Mouse (Mus musculus): ENCODE data around the gene Ccdc77. TPM values are rescaled to one million over a fixed set of nuclear protein-coding genes. Genes with fewer than 3 reads are reported as not detected.

The Ccdc77 gene
- polyA plus RNA-seq, 1 experiment from 2014 or later: 20.6 TPM

DNA sequence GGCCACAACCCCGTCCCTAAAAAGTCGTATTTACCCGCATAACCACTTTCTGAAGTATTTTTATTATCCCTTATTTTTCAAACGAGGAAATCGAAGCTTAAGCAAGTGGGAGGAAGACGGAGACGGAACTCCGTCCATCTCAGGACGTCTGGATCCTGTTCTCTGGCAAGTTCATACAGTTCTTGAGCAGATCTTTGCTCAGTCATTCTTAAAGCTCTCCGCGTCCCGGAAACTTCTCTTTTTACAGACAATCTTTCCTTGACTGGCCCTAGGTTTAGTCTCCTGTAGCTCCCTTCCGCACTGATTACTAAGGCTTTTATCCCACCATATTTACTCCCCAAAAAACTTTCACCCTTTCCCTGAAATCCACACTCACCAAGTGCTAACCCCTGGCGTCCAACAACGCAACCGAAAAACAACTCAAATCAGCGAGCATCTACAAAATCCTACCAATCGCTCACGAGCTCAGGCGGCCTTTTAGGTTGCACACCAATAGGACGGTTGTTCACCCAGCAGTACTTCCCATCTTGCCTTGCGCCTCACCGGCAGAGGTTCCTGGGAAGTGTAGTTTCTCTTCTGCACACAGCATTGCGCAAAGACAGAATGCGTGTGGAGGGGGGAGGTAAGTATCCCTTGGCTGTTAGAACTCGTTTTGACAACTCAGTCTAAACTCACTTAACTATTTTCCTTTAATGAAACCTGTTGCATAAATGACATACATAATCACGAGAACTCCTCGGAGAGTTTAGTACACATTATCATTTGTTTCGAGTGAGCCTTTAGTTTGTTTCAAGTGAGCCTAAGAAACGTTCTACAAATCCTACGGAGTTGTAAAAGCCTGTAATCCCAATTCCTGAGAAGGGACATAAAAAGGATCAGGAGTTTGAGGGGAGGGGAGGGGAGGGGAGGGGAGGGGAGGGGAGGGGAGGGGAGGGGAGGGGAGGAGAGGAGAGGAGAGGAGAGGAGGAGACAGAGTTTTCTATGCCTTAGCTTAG, 6.9 kb downstream of the Ccdc77 start:
- WGBS: under 1% methylated on average over 31 of the region's 31 CpGs
- ATAC-seq (ENCODE audit: insufficient read depth, low FRiP score, low read depth): peak; percentile 99
- H3K4me3 ChIP-seq (replicated peaks): peak overlapping the region; percentile 60
- no peaks in the 10 kb centered on the region for H3K36me3 ChIP-seq
- no peaks in the 10 kb centered on the region for H3K9me3 ChIP-seq
- H3K4me1 ChIP-seq: no peaks in the 10 kb centered on the region
- peak overlapping the region; percentile 89 for H3K27ac ChIP-seq
- peak overlapping the region; percentile 56 for H3K9ac ChIP-seq
- H3K27me3 ChIP-seq (replicated peaks): no peaks in the 10 kb centered on the region
- peak overlapping the region; percentile 75 for H3K4me2 ChIP-seq

- WGBS: 31% methylated on average over 5 of the region's 5 CpGs
- H3K9ac ChIP-seq: peak overlapping the region; percentile 56
- no peak for ATAC-seq (ENCODE audit: insufficient read depth, low FRiP score, low read depth)
- H3K27ac ChIP-seq: peak overlapping the region; percentile 89
- H3K4me3 ChIP-seq (replicated peaks): peak overlapping the region; percentile 60
- H3K4me2 ChIP-seq: peak overlapping the region; percentile 75
- H3K27me3 ChIP-seq (replicated peaks): no peaks in the 10 kb centered on the region
- H3K36me3 ChIP-seq: no peaks in the 10 kb centered on the region
- no peaks in the 10 kb centered on the region for H3K9me3 ChIP-seq
- H3K4me1 ChIP-seq: no peaks in the 10 kb centered on the region
These were observed 7.7 kb downstream of the Ccdc77 start for GRCm38 (mm10) chr6:120356478-120356877.

- H3K4me2 ChIP-seq: no peak overlapping the region
- ATAC-seq (ENCODE audit: insufficient read depth, low FRiP score, low read depth): no peak
- no peak overlapping the region for H3K9ac ChIP-seq
- no peaks in the 10 kb centered on the region for H3K9me3 ChIP-seq
- no peak overlapping the region for H3K27ac ChIP-seq
- WGBS: 79% methylated on average over 3 of the region's 3 CpGs
- H3K27me3 ChIP-seq (replicated peaks): no peaks in the 10 kb centered on the region
- no peaks in the 10 kb centered on the region for H3K4me1 ChIP-seq
- peaks cover 28% of the 10 kb centered on the region for H3K36me3 ChIP-seq
- no peak overlapping the region for H3K4me3 ChIP-seq (replicated peaks)
These were observed 15.2 kb downstream of the Ccdc77 start for GRCm38 (mm10) chr6:120349018-120349417.

DNA sequence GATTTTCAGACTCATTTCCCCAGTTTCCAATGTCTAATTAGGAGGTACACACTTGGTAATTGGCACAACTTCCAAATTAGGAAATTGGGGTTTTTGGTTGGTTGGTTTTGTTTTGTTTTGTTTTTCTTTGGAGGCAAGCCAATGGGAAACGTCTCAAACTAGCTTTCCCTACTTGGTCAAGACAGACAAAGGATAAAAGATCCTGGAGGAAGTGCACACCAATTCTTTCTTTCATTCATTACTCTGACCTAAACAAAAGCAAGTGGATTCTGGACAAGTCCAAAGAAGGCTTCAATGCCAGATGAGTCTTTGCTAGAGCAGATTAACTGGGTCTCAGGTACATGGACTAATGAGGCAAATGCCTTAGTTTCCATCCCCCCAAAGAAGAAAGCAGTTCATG, 20.2 kb downstream of the Ccdc77 start:
- Histone ChIP-seq H3K36me3 (peaks cover 25% of the 10 kb centered on the region; the same call in 1 of the 2 replicates), H3K9me3 (no peaks in the 10 kb centered on the region), H3K27ac (no peak overlapping the region), H3K27me3 (replicated peaks) (no peaks in the 10 kb centered on the region), H3K4me2 (no peak overlapping the region), H3K4me3 (replicated peaks) (no peak overlapping the region), H3K9ac (no peak overlapping the region), H3K4me1 (no peaks in the 10 kb centered on the region)
- ATAC-seq (ENCODE audit: insufficient read depth, low FRiP score, low read depth): no peak
- WGBS: 69% methylated on average over 1 of the region's 1 CpGs

DNA sequence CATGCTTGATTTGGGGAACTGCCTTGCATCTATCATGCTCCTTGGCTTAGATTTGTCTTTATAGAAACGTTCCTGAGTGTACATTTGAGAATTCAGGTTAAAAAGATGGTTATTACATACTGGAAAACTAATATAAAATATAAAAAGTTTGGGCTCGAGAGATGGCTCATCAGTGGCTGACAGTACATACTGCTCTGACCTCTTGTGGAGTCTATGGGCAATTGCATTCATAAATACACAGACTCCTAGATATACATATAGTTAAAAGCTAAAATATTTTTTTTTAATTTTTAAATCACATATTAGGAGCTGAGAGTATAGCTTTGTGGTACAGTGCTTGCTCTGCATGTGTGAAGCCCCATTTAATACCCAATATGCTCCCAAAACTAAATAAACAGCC, 31.8 kb downstream of the Ccdc77 start:
- Histone ChIP-seq H3K9ac (no peak overlapping the region), H3K9me3 (no peaks in the 10 kb centered on the region), H3K27me3 (replicated peaks) (no peaks in the 10 kb centered on the region), H3K4me2 (no peak overlapping the region), H3K36me3 (peaks cover 27% of the 10 kb centered on the region), H3K4me3 (replicated peaks) (no peak overlapping the region), H3K4me1 (no peaks in the 10 kb centered on the region), H3K27ac (no peak overlapping the region)
- 76% methylated on average over 2 of the region's 2 CpGs for WGBS
- ATAC-seq (ENCODE audit: insufficient read depth, low FRiP score, low read depth): no peak

DNA sequence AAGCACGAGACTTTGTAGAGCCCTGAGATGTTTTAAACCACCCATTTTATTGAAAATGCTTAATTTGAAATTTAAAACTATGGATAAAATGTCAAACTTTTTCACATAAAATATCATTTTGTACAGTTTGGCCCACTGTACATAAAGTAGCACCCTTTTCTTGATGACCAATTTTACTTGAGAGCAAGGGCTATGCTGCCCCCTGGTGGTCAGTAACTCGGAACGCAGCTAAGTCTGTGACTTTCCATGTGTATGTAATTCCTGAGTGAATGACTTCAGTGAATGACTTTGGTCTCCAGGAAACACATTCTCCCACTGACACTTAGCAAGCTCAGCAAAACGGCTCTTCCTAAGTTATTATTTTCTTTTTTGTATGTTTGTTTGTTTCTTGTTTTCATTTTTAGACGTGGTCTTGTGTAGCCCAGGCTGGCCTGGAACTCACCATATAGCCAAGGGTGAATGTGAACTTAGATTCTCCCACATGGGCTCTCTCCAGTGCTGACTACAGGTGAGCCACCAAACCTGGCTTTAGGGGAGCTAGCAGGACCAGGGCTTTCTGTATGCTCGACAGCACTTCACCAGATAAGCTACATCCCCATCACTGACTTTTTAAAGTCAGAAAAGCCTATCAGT, 39.8 kb downstream of the Ccdc77 start:
- H3K4me2 ChIP-seq: no peak overlapping the region
- H3K4me1 ChIP-seq: no peaks in the 10 kb centered on the region
- H3K9ac ChIP-seq: no peak overlapping the region
- H3K27me3 ChIP-seq (replicated peaks): no peaks in the 10 kb centered on the region
- ATAC-seq (ENCODE audit: insufficient read depth, low FRiP score, low read depth): no peak
- H3K4me3 ChIP-seq (replicated peaks): no peak overlapping the region
- peaks cover 3% of the 10 kb centered on the region; the same call in 1 of the 2 replicates for H3K36me3 ChIP-seq
- 28% methylated on average over 6 of the region's 6 CpGs for WGBS
- H3K27ac ChIP-seq: no peak overlapping the region
- no peaks in the 10 kb centered on the region for H3K9me3 ChIP-seq

- no peaks in the 10 kb centered on the region; the same call in 1 of the 2 replicates for H3K36me3 ChIP-seq
- no peaks in the 10 kb centered on the region for H3K27me3 ChIP-seq (replicated peaks)
- 64% methylated on average over 2 of the region's 2 CpGs for WGBS
- H3K4me2 ChIP-seq: no peak overlapping the region
- H3K27ac ChIP-seq: no peak overlapping the region
- ATAC-seq (ENCODE audit: insufficient read depth, low FRiP score, low read depth): no peak
- H3K4me1 ChIP-seq: no peaks in the 10 kb centered on the region
- H3K4me3 ChIP-seq (replicated peaks): no peak overlapping the region
- no peaks in the 10 kb centered on the region for H3K9me3 ChIP-seq
- no peak overlapping the region for H3K9ac ChIP-seq
These were observed 43.8 kb downstream of the Ccdc77 start for GRCm38 (mm10) chr6:120320369-120320768.

DNA sequence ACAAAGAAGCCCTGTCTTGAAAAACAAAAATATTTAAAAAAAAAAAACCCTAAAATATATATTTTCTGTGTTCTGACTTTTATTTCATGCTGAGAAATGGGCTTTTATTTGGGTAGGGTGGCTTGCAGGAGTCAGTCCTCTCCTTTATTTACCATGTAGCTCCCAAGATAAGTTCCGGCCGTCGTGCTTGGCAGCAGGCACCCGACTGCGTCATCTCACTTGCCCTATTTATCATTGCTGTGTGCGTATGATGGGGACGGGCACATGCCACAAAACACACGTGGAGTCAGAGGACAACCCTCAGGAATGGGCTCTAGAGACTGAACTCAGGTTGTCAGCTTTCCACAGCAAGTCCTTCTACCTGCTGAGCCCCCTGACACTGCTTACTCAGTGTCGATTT, 45.0 kb downstream of the Ccdc77 start:
- Histone ChIP-seq H3K9ac (no peak overlapping the region), H3K4me3 (replicated peaks) (no peak overlapping the region), H3K27ac (no peak overlapping the region), H3K36me3 (no peaks in the 10 kb centered on the region), H3K27me3 (replicated peaks) (no peaks in the 10 kb centered on the region), H3K4me1 (no peaks in the 10 kb centered on the region), H3K4me2 (no peak overlapping the region), H3K9me3 (no peaks in the 10 kb centered on the region)
- 69% methylated on average over 9 of the region's 9 CpGs for WGBS
- ATAC-seq (ENCODE audit: insufficient read depth, low FRiP score, low read depth): no peak

DNA sequence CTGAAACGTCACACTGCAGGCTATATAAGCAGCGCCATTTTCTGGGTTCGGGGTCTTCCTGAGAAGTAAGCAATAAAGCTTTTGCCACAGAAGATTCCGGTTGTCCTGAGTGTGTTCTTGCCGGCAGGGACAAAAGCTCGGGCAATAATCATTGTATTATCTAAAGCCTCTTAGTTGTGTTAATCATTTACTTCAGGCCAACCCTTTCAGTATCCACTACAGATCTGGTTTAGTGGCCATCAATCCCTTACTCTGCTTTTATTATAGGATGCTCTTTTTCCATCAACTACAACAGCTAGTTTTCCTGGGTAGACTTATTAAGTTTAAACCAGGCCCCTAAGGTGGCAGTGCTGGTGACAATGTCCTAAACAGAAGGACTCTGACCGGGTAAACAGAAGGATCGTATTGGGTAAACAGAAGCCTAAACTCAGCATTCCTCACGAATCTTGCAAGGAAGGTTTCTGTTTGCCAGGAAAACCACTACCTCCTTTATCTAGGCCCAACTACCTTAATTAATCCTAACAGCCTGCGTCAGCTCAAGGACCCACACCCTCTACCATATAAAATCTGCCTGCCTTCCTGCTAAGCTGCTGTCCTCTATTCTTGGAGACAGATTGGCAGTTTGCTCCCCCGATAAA, 45.8 kb downstream of the Ccdc77 start:
- ATAC-seq (ENCODE audit: insufficient read depth, low FRiP score, low read depth): no peak

GRCm38 (mm10) chr6:120312443-120312842, 51.7 kb downstream of the Ccdc77 start:
- H3K27me3 ChIP-seq (replicated peaks): no peaks in the 10 kb centered on the region
- H3K36me3 ChIP-seq: no peaks in the 10 kb centered on the region
- H3K9ac ChIP-seq: no peak overlapping the region
- H3K4me3 ChIP-seq (replicated peaks): no peak overlapping the region
- WGBS: 75% methylated on average over 5 of the region's 5 CpGs
- H3K9me3 ChIP-seq: no peaks in the 10 kb centered on the region
- H3K27ac ChIP-seq: no peak overlapping the region
- no peak overlapping the region for H3K4me2 ChIP-seq
- ATAC-seq (ENCODE audit: insufficient read depth, low FRiP score, low read depth): no peak
- H3K4me1 ChIP-seq: no peaks in the 10 kb centered on the region

More for the DNA sequence above, 45.8 kb downstream of the Ccdc77 start:
- Histone ChIP-seq H3K4me1 (no peaks in the 10 kb centered on the region), H3K4me3 (replicated peaks) (no peak overlapping the region), H3K36me3 (no peaks in the 10 kb centered on the region), H3K27ac (no peak overlapping the region), H3K27me3 (replicated peaks) (no peaks in the 10 kb centered on the region), H3K9ac (no peak overlapping the region), H3K4me2 (0 out of 2 replicates have a peak overlapping the region, but pooled peaks have one; percentile 6), H3K9me3 (no peaks in the 10 kb centered on the region)
- 54% methylated on average over 11 of the region's 11 CpGs for WGBS

DNA sequence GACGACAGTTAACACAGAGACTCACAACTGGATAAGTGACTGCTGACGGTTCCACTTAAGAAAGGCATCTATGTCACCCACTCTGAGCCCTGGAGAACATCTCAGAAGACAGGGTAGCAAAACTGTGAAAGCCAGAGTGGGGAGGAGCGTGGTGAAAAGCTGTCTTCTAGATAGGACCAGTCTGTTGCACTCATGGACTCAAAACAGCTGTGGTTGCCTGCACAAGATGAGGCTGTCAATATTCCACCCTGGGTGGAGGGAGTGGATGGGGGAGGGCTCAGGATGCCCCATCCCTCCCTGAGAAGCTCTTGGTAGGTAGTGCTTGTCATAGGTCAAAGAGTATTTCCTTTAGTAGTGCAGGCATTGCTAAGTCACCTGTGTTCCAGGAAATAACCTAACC, 54.4 kb downstream of the Ccdc77 start:
- no peak overlapping the region for H3K4me3 ChIP-seq (replicated peaks)
- no peak for ATAC-seq (ENCODE audit: insufficient read depth, low FRiP score, low read depth)
- no peaks in the 10 kb centered on the region for H3K4me1 ChIP-seq
- H3K9me3 ChIP-seq: no peaks in the 10 kb centered on the region
- no peak overlapping the region for H3K4me2 ChIP-seq
- H3K27ac ChIP-seq: no peak overlapping the region
- no peaks in the 10 kb centered on the region for H3K27me3 ChIP-seq (replicated peaks)
- WGBS: 34% methylated on average over 3 of the region's 3 CpGs
- H3K36me3 ChIP-seq: no peaks in the 10 kb centered on the region
- H3K9ac ChIP-seq: no peak overlapping the region

DNA sequence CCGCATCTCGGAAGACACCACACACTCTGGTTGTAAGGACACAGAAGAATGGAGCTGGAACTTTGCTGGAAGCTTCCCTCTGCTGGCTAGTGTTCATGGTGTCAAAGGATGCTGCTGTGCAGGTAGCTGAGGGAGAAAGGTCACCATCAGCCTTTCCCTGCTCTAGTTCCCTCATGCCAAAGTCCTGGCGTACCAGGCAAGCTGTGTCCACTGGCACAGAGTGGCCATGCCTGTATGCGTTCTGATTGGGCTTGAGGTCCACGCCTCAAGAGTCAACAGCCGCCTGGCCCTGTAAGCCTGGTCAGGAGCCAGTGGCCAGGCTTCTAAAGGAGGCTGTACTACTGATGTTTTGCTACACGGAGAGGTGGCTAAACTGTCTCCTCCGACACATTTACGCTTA, 54.8 kb downstream of the Ccdc77 start:
- no peaks in the 10 kb centered on the region for H3K27me3 ChIP-seq (replicated peaks)
- no peaks in the 10 kb centered on the region for H3K36me3 ChIP-seq
- no peak overlapping the region for H3K27ac ChIP-seq
- no peak for ATAC-seq (ENCODE audit: insufficient read depth, low FRiP score, low read depth)
- no peak overlapping the region for H3K9ac ChIP-seq
- no peaks in the 10 kb centered on the region for H3K4me1 ChIP-seq
- no peak overlapping the region for H3K4me2 ChIP-seq
- H3K9me3 ChIP-seq: no peaks in the 10 kb centered on the region
- no peak overlapping the region for H3K4me3 ChIP-seq (replicated peaks)
- 55% methylated on average over 9 of the region's 9 CpGs for WGBS

Measured in stomach, embryonic 15.5 days (tissue).